Mouse (Mus musculus) neural tube, embryonic 15.5 days (tissue): Measurements from ENCODE around the gene Senp2. TPM values are rescaled to one million over a fixed set of nuclear protein-coding genes. Genes with fewer than 3 reads are reported as not detected.

Experiments
- ATAC-seq: fragments of 200-750 bp; cut with Nextera tagmentation; 2 replicates; pipeline ENCODE4 v1.8.0; 2017; ENCODE audit warnings: mild to moderate bottlenecking, moderate TSS enrichment, moderate library complexity; ENCODE audit not compliant: low FRiP score
- H3K27ac ChIP-seq: fragments of 300-500 bp; sonication (generic); replicated peaks from 2 replicates; pipeline ENCODE4 v1.5.1; 2015; ENCODE audit warnings: mild to moderate bottlenecking, inconsistent platforms
- H3K27me3 ChIP-seq: fragments of 300-500 bp; sonication (generic); replicated peaks from 2 replicates; pipeline ENCODE4 v1.6.1; 2015; ENCODE audit warnings: inconsistent platforms
- H3K36me3 ChIP-seq: fragments of 300-500 bp; sonication (generic); 2 replicates; pipeline ENCODE4 v1.6.1; 2015; ENCODE audit warnings: inconsistent platforms
- H3K4me1 ChIP-seq: fragments of 300-500 bp; sonication (generic); 2 replicates; pipeline ENCODE4 v1.6.1; 2015; ENCODE audit warnings: inconsistent platforms
- H3K4me2 ChIP-seq: fragments of 300-500 bp; sonication (generic); 2 replicates; pipeline ENCODE4 v1.6.1; 2015; ENCODE audit warnings: inconsistent platforms, mild to moderate bottlenecking, moderate library complexity
- H3K4me3 ChIP-seq: fragments of 300-500 bp; sonication (generic); replicated peaks from 2 replicates; pipeline ENCODE4 v1.5.1; 2015; ENCODE audit warnings: mild to moderate bottlenecking, inconsistent platforms
- H3K9ac ChIP-seq: fragments of 300-500 bp; sonication (generic); replicated peaks from 2 replicates; pipeline ENCODE4 v1.6.1; 2015; ENCODE audit warnings: mild to moderate bottlenecking, inconsistent platforms
- H3K9me3 ChIP-seq: fragments of 300-500 bp; sonication (generic); replicated peaks from 2 replicates; pipeline ENCODE4 v1.6.1; 2016; ENCODE audit warnings: inconsistent platforms
- WGBS: fragments of 180-500 bp; shearing (Covaris S2); methylation state at CpG from one replicate; pipeline ENCODE4 v1.1.7; 2015; ENCODE audit warnings: mixed read lengths; 5-methylcytosine and 5-hydroxymethylcytosine counted together
- polyA plus RNA-seq: library from polyadenylated mRNA; unstranded; fragments of >200 nt; fragmentation: Nextera tagmentation; extraction: Ambion mirVana; gene quantifications from 2 replicates; pipeline ENCODE4 v1.2.1, GENCODE M21; 2015

Gene Senp2
- polyA plus RNA-seq, 1 experiment from 2014 or later = 44.8 TPM

GRCm38 (mm10) chr16:21991774-21992173, 17.5 kb upstream of the Senp2 start:
- Histone ChIP-seq H3K4me3 (no peak overlapping the region), H3K9ac (no peak overlapping the region), H3K36me3 (no peaks in the 10 kb centered on the region), H3K9me3 (no peaks in the 10 kb centered on the region), H3K27ac (no peak overlapping the region), H3K27me3 (no peaks in the 10 kb centered on the region), H3K4me2 (no peak overlapping the region), H3K4me1 (peaks cover 5% of the 10 kb centered on the region)
- 91% methylated on average over 2 of the region's 2 CpGs for WGBS
- no peak for ATAC-seq

- peaks cover 5% of the 10 kb centered on the region for H3K4me1 ChIP-seq
- peak within 1 kb of the TSS; percentile 61 for H3K4me2 ChIP-seq
- 0 out of 2 replicates have a peak within 1 kb of the TSS, but pooled peaks have one; percentile 26 for H3K9ac ChIP-seq
- no peaks in the 10 kb centered on the region for H3K9me3 ChIP-seq
- peak within 1 kb of the TSS; percentile 30 for H3K4me3 ChIP-seq
- H3K36me3 ChIP-seq = no peaks in the 10 kb centered on the region
- no peak for ATAC-seq
- no peaks in the 10 kb centered on the region for H3K27me3 ChIP-seq
- 2% methylated on average over 16 of the region's 16 CpGs for WGBS
- H3K27ac ChIP-seq = no peak within 1 kb of the TSS
These were observed 14.0 kb upstream of the Senp2 start, which contains the start of gene Liph for GRCm38 (mm10) chr16:21995304-21995703. Liph (minus strand) TSS chr16:21995663.

- Histone ChIP-seq H3K9me3 (no peaks in the 10 kb centered on the region), H3K4me2 (no peak overlapping the region), H3K36me3 (no peaks in the 10 kb centered on the region), H3K27me3 (no peaks in the 10 kb centered on the region), H3K4me3 (no peak overlapping the region), H3K9ac (no peak overlapping the region), H3K27ac (no peak overlapping the region), H3K4me1 (peaks cover 5% of the 10 kb centered on the region)
- ATAC-seq = no peak
- 67% methylated on average over 4 of the region's 4 CpGs for WGBS
These were observed 12.9 kb upstream of the Senp2 start for GRCm38 (mm10) chr16:21996402-21996801.

GRCm38 (mm10) chr16:21996881-21997641, 12.2 kb upstream of the Senp2 start:
- Histone ChIP-seq H3K9ac (no peak overlapping the region), H3K36me3 (no peaks in the 10 kb centered on the region), H3K27me3 (no peaks in the 10 kb centered on the region), H3K4me3 (no peak overlapping the region), H3K27ac (no peak overlapping the region), H3K9me3 (no peaks in the 10 kb centered on the region), H3K4me2 (no peak overlapping the region), H3K4me1 (peaks cover 5% of the 10 kb centered on the region)
- WGBS = 76% methylated on average over 5 of the region's 5 CpGs
- no peak for ATAC-seq

- Histone ChIP-seq H3K27ac (no peak overlapping the region), H3K4me1 (peaks cover 5% of the 10 kb centered on the region), H3K4me3 (no peak overlapping the region), H3K36me3 (no peaks in the 10 kb centered on the region), H3K9ac (no peak overlapping the region), H3K27me3 (no peaks in the 10 kb centered on the region), H3K9me3 (no peaks in the 10 kb centered on the region), H3K4me2 (no peak overlapping the region)
- no peak for ATAC-seq
- 84% methylated on average over 5 of the region's 5 CpGs for WGBS
These were observed 11.2 kb upstream of the Senp2 start for GRCm38 (mm10) chr16:21998061-21998460.

- 87% methylated on average over 4 of the region's 4 CpGs for WGBS
- H3K9ac ChIP-seq = no peak overlapping the region
- H3K9me3 ChIP-seq = no peaks in the 10 kb centered on the region
- H3K4me2 ChIP-seq = no peak overlapping the region
- no peak overlapping the region for H3K4me3 ChIP-seq
- peaks cover 5% of the 10 kb centered on the region for H3K4me1 ChIP-seq
- H3K27me3 ChIP-seq = no peaks in the 10 kb centered on the region
- ATAC-seq = no peak
- no peaks in the 10 kb centered on the region for H3K36me3 ChIP-seq
- no peak overlapping the region for H3K27ac ChIP-seq
These were observed 9.2 kb upstream of the Senp2 start for GRCm38 (mm10) chr16:21999941-22000690.

- no peak for ATAC-seq
- H3K4me3 ChIP-seq = no peak overlapping the region
- no peak overlapping the region for H3K9ac ChIP-seq
- H3K9me3 ChIP-seq = no peaks in the 10 kb centered on the region
- 67% methylated on average over 4 of the region's 4 CpGs for WGBS
- H3K4me1 ChIP-seq = no peaks in the 10 kb centered on the region
- H3K4me2 ChIP-seq = no peak overlapping the region
- no peaks in the 10 kb centered on the region for H3K36me3 ChIP-seq
- no peaks in the 10 kb centered on the region for H3K27me3 ChIP-seq
- no peak overlapping the region for H3K27ac ChIP-seq
These were observed 8.1 kb upstream of the Senp2 start for GRCm38 (mm10) chr16:22001172-22001571.

GRCm38 (mm10) chr16:22001606-22002005, 7.7 kb upstream of the Senp2 start:
- H3K27ac ChIP-seq = no peak overlapping the region
- no peaks in the 10 kb centered on the region for H3K4me1 ChIP-seq
- H3K27me3 ChIP-seq = no peaks in the 10 kb centered on the region
- H3K9me3 ChIP-seq = no peaks in the 10 kb centered on the region
- H3K4me3 ChIP-seq = no peak overlapping the region
- 80% methylated on average over 3 of the region's 3 CpGs for WGBS
- H3K4me2 ChIP-seq = no peak overlapping the region
- no peaks in the 10 kb centered on the region for H3K36me3 ChIP-seq
- no peak for ATAC-seq
- no peak overlapping the region for H3K9ac ChIP-seq

GRCm38 (mm10) chr16:22009596-22009995, 312 bp downstream of the Senp2 start:
- H3K36me3 ChIP-seq = no peaks in the 10 kb centered on the region
- H3K4me2 ChIP-seq = peak overlapping the region; percentile 69
- peaks cover 19% of the 10 kb centered on the region for H3K4me1 ChIP-seq
- no peaks in the 10 kb centered on the region for H3K27me3 ChIP-seq
- no peaks in the 10 kb centered on the region for H3K9me3 ChIP-seq
- peak; percentile 74 for ATAC-seq
- H3K27ac ChIP-seq = peak overlapping the region; percentile 87
- peak overlapping the region; percentile 95 for H3K4me3 ChIP-seq
- H3K9ac ChIP-seq = peak overlapping the region; percentile 82
- WGBS = under 1% methylated on average over 45 of the region's 51 CpGs

- WGBS = 89% methylated on average over 1 of the region's 1 CpGs
- Histone ChIP-seq H3K4me2 (no peak overlapping the region), H3K27ac (no peak overlapping the region), H3K4me1 (peaks cover 9% of the 10 kb centered on the region), H3K27me3 (no peaks in the 10 kb centered on the region), H3K9ac (no peak overlapping the region), H3K4me3 (no peak overlapping the region), H3K9me3 (no peaks in the 10 kb centered on the region), H3K36me3 (peaks cover 41% of the 10 kb centered on the region)
- ATAC-seq = no peak
These were observed 6.3 kb downstream of the Senp2 start for GRCm38 (mm10) chr16:22015569-22015968.

- no peak overlapping the region for H3K4me3 ChIP-seq
- WGBS = 100% methylated on average over 2 of the region's 2 CpGs
These were observed 12.8 kb downstream of the Senp2 start for GRCm38 (mm10) chr16:22022122-22022521.

GRCm38 (mm10) chr16:22027474-22027873, 18.2 kb downstream of the Senp2 start:
- H3K27me3 ChIP-seq = no peaks in the 10 kb centered on the region
- H3K36me3 ChIP-seq = peaks cover 80% of the 10 kb centered on the region
- no peak overlapping the region for H3K4me2 ChIP-seq
- H3K4me3 ChIP-seq = no peak overlapping the region
- no peak overlapping the region for H3K9ac ChIP-seq
- H3K4me1 ChIP-seq = no peaks in the 10 kb centered on the region
- H3K27ac ChIP-seq = no peak overlapping the region
- H3K9me3 ChIP-seq = no peaks in the 10 kb centered on the region
- 98% methylated on average over 5 of the region's 5 CpGs for WGBS
- ATAC-seq = no peak

More at GRCm38 (mm10) chr16:22022122-22022521, 12.8 kb downstream of the Senp2 start:
- Histone ChIP-seq H3K27ac (no peak overlapping the region), H3K27me3 (no peaks in the 10 kb centered on the region), H3K36me3 (peaks cover 68% of the 10 kb centered on the region), H3K9ac (no peak overlapping the region), H3K9me3 (no peaks in the 10 kb centered on the region), H3K4me1 (no peaks in the 10 kb centered on the region), H3K4me2 (no peak overlapping the region)
- no peak for ATAC-seq
